Mouse (Mus musculus) ES-E14 (cell line): ENCODE measurements around the gene Tctn3.

ENCODE experiments used
- CHD2 ChIP-seq: IDR thresholded peaks from 2 replicates; pipeline ENCODE4 v1.6.1; 2014; ENCODE audit warnings: mild to moderate bottlenecking, low read depth, low read length, inconsistent platforms
- HCFC1 ChIP-seq: IDR thresholded peaks from 2 replicates; pipeline ENCODE4 v1.6.1; 2012; ENCODE audit warnings: low read length, inconsistent platforms, borderline replicate concordance; ENCODE audit not compliant: insufficient read depth
- MAFK ChIP-seq: IDR thresholded peaks from 2 replicates; pipeline ENCODE4 v1.6.1; 2014; ENCODE audit warnings: mild to moderate bottlenecking, low read depth, low read length, inconsistent platforms; ENCODE audit not compliant: insufficient read depth
- ZC3H11A ChIP-seq: IDR thresholded peaks from 2 replicates; pipeline ENCODE4 v1.6.1; 2012; ENCODE audit warnings: low read depth, mild to moderate bottlenecking, inconsistent platforms, low read length, borderline replicate concordance
- ZNF384 ChIP-seq: IDR thresholded peaks from 2 replicates; pipeline ENCODE4 v1.6.1; 2012; ENCODE audit warnings: low read depth, low read length, inconsistent platforms

- no peak for TF ChIP-seq ZC3H11A
- no peak for TF ChIP-seq CHD2
- TF ChIP-seq ZNF384 = no peak
- no peak for TF ChIP-seq HCFC1
- TF ChIP-seq MAFK = no peak
These were observed 44.2 kb upstream of the Tctn3 start for GRCm38 (mm10) chr19:40656207-40656606.
